Mouse (Mus musculus): ENCODE results near the gene Cdk2ap2. TPM values are rescaled to one million over a fixed set of nuclear protein-coding genes. Genes with fewer than 3 reads are reported as not detected.
A peak's percentile ranks its signal among the peaks of the same experiment; 100 is the strongest.
"Not testable (repeated sequence)": the region's sequence is repeated elsewhere in the genome, so short reads cannot be mapped to it uniquely, and the experiment has no call there.

Gene Cdk2ap2
- total RNA-seq, 2 experiments from 2014 or later = 35.3 to 39.1 TPM

DNA sequence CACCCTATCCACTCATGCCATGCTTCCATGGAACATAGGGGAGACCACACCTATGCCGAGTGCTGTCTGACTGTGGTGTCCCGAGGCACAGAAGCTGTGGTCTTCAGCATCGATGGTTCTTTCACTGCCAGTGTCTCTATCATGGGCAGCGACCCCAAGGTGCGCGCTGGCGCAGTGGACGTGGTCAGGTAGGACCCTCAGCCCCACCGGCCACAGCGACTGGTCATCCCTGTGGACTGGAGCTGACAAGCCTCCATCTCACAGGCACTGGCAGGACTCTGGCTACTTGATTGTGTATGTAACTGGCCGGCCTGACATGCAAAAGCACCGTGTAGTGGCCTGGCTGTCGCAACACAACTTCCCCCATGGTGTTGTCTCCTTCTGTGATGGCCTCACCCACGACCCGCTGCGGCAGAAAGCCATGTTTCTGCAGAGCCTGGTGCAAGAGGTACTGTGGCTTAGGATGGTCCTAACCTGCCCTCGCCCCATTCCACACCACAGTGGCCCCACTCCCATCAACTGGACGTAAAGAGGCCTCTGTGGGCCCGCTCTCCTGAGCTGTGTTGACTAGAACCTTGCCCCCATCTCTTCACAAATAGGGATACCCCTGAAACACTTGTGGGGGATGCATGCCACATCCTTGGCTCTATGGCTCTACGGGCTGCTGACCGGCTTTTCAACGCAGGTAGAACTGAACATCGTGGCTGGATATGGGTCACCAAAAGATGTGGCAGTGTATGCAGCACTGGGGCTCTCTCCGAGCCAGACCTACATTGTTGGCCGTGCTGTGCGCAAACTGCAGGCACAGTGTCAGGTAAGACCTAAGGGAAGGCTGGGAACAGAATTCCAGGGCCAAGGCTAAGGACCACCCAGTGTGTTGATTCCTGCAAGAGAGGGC, 15.3 kb downstream of the Cdk2ap2 start:
- intact Hi-C loops (cut with DNase I) = no loop called here
- no peak for DNase-seq

DNA sequence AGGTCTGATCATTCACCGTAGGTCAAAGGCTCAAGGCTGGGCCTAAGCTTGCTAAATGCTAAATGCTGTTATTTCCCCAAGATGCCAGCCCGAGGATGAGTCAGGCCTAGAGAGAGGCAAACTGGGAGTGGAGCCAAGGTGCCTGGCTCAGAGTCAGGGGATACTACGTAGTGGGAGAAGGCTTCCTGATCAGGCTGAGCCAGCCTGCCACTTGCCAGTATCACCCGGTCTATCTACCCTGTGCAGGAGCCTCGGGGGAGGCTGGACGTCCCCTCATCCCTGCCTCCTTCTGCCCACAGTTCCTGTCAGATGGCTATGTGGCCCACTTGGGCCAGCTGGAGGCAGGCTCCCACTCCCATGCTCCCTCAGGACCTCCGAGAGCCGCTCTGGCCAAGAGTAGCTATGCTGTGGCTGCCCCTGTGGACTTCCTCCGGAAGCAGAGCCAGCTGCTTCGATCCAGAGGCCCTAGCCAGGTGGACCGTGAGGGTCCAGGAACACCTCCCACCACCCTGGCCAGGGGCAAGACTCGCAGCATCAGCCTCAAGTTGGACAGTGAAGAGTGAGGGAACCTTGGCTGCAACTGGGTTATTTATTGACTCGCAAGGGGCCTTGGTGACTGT, 16.3 kb downstream of the Cdk2ap2 start:
- peak; percentile 76 to 83 for DNase-seq
- intact Hi-C loops (cut with DNase I) = no loop called here

DNA sequence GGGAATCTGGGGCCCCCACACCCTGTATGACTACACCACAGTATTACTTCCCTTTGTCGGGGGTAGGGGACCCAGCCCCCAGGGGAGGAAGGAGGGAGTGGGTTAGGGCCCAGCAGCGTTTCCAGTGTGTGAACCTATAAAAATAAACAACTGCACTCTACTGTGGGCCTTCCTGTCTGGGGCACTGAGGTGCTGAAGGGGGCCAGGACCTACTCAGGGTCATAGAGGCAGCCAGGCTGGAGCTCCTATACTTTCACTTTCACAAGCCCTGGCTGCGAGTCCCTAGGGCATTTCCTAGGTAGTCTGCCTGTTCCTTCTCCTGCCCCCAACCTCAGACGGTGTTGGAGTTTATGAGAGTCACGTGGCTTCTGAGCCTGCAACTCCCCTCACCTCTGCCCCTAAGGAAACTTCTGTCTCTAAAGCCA, 16.8 kb downstream of the Cdk2ap2 start:
- peak; percentile 31 to 42 for DNase-seq
- intact Hi-C loops (cut with DNase I) = no loop called here

DNA sequence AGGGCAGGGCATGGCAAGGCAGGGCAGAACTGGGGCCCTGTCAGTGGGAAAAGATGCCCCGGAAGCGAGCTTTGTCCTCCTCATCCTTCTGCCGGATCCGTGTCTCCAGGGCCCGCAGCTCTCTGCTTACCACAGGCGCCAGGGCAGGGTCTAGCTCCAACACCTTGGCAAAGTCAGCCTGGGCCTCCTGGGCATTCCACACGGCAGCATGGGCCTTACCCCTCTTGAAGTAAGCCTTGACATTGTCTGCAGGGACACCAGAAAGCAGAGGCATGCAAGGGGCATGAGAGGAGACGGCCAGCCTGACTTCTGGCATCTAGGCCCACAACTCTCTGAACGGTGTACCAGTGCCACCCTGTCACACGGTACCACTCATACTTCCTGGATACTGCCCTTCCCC, 17.6 kb downstream of the Cdk2ap2 start:
- no peak for DNase-seq
- intact Hi-C loops (cut with DNase I) = no loop called here

DNA sequence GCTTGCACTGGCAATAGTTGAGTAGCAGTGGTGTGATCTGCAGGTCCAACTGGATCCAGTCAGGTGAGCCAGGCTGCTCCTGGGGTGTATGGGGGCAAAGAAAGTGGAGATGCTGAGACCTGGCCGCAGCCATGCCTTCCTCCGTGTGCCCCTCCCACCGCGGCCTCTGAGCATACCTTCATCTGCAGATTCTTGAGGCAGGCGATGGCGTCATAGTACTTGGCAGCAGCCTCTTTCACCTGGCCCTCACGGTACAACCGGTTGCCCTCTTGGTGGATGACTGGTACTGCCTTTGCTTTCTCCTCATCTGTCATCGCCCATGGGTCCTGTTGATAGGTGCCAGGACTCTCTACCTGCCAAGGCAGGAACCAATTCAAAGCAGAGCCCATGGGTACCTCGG, 18.2 kb downstream of the Cdk2ap2 start:
- intact Hi-C loops (cut with DNase I) = no loop called here
- no peak for DNase-seq

DNA sequence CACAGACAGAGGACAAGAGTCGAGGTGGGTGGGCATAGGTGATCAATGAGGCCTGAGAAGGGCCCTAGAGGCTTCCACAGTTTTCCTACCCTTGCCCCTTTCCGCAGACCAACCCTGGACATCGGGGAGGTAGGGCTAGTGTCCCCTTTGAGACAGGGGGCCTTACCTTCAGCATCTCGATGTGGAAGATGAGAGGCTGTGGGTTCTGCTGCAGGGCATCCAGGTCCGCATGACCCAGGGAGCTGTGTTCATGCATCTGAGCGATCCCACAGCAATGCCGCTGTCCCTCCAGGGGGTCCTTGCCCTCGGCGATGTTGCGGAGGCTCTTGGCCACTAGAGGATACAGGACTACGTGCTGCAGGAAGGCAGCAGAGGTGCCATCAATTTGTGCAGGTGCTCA, 18.8 kb downstream of the Cdk2ap2 start:
- intact Hi-C loops (cut with DNase I) = no loop called here
- no peak for DNase-seq

DNA sequence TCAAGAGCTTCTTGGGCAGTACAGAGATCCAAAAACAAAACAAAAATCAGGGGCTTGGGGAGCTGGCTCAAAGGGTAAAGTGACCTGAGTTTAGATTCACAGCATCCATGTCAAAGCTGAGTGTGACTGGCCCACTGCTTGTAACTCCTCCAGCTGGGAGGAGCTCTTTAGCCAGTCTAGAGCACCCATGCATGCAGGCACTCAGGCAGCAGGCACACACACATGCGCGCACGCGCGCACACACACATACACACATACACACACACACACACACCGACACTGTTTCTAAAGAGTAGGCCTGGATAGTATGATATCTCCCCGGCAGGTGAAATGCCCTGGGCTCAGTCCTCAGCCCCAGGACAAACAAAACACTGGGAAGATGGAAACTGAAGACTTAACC, 20.0 kb downstream of the Cdk2ap2 start:
- DNase-seq = no peak
- intact Hi-C loops (cut with DNase I) = no loop called here

DNA sequence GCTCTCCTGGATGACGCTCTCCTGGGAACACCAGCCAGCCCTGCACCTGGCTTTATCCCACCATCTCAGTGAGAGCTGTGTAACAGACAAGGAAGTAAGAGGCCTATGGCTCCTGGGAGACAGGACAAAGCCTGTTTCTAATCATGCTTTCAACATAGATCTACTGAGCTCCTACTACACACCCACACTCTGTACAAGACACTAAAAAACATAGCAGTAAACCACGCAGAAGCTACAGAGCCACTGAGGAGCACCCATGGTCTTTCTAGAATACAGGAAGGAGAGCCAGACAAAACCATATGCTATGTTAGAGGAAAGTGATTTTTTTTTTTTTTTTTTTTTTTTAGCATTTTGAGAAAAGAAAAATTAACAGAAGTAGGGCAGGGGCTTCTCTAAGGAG, 21.4 kb downstream of the Cdk2ap2 start:
- no peak for DNase-seq
- intact Hi-C loops (cut with DNase I) = no loop called here

DNA sequence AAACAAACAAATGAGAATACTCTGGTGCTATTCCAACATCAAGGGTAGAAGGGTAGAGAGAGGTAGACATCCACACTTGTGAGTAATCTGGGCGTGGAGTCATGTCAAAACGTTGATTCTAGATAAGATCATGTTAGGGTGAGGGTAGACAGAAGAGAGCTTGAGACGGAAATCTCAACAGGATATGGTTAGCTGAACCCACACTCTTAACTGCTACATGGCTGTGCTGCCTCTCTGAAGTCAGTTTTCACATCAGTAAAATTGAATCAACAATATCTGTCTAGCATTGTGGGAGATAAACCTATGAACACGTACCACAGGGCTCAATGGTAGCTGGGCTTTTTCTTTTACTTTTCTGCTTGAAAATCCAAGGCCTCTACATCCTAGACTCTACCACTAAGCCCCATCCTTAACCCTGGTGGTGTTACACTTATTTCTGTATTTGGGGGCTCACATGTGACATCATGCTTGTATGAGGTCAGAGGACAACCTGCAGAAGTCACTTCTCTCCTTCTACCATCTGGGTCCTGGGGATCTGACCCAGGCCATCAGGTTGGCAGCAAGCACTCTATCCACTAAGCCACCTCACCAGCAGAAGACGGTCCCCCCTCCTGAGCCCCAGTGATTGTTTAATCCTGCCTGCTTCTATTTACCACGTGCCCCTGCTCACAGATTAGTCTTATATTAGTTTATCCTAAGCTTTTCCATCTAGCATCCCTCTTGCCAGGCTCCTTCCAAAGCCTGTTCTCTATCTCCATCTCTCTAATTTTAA, 22.9 kb downstream of the Cdk2ap2 start:
- intact Hi-C loops (cut with DNase I) = no loop called here
- no peak for DNase-seq

DNA sequence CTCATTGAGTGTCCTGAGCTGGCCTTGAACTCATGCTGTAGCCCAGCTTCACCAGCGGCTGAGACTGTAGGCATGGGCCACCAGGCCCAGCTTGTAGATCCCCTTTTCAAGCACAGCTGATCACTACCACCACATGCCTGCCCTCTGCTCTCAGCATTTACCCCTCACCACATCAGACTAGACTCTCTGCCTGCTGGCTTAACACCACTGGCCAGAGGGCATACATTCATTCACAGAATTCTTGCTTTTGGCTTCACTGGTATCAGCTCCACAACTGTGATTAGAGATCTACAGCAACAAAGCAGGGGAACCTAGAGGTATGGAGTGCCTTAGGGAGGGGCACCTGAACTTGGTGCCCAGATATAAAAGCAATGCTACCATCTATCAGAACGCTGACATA, 23.5 kb downstream of the Cdk2ap2 start:
- intact Hi-C loops (cut with DNase I) = no loop called here
- DNase-seq = no peak

DNA sequence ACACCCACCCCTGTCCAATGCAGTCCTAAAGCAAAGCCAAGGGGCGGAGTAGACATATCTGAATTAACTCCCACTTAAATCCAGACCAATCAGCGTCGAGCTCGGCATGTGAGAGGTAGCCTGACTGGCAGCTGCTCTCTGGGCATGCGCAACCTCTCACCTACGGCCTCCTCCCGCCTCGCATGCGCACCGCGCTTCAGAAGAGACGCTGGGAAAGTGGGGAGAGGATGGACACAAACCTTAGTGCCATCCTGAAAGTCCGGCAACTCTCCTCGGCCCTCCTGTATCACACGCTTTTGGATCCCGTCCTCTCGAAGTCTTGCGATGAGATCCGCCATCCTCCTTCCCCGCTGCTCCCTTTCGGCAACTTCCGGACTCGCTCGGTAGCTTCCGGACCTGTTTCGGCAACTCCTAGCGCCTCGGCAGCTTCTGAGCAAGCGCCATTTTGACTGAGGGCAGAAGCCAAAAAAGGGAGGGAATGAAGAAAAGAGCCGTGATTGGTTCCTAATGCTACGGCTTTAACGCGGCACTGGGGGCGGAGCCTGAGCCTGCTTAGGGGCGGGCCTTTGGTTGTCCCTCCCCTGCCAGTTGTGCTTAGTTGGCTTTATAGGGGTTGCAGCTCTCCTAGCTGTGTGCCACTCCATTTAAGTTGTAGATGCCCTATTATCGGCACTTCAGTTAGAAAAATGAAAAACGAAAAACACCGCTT, 24.3 kb downstream of the Cdk2ap2 start:
- intact Hi-C loops (cut with DNase I) = no loop called here
- DNase-seq = peak; percentile 98 to 99

DNA sequence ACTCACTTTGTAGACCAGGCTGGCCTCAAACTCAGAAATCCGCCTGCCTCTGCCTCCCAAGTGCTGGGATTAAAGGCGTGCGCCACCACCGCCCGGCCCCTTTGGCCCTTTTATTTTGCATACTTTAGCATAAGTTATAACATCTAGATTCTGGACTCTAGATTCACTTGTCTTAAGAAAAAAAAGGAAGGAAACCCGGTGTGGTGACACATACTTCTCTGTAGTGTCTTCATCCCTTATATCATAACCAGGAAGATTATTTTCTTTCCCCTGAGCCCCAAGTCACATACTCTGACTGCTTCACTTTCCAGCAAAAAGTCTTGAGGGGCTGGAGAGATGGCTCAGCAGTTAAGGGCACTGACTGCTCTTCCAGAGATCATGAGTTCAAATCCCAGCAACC, 24.9 kb downstream of the Cdk2ap2 start:
- intact Hi-C loops (cut with DNase I); DNase-seq: not testable (repeated sequence)

DNA sequence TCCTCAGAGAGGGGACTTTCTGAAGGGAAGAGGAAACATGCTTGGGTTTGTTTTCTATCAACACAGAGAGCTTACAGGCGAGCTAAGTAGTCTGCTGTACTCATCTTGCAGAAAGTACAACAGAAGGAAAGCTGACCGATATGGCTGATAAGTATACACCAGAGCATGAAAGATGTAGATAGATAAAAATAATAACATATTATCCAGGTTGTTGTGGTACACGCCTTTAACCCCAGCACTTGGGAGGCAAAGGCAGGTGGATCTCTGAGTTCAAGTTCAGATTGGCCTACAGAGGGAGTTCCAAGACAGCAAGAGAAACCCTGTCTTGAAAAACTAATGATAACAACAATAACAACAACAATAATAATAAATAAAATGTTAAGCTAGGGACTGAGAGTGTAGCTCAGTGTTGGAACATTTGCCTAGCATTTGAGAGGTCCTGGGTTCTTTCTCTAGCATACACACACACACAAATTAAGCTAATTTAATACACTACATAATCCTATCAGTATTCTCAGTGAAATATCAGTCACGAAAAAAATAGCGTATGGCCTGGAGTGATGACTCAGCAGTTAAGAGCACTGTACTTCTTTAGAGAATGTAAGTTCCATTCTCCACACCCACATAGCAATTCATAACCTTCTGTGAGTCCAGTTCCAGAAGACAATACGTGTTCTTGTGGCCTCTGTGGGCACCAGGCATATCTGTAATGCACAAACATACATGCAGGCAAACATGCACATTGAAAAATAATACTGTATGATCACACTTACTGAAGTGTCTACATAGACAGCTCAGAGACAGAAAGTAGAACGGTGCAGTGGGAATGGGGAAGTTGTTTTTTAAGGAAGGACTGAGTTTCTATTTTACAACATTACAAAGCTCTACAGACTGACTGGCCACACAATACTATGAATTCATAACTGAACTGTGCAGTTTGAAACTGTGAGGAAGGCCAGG, 25.7 kb downstream of the Cdk2ap2 start:
- intact Hi-C loops (cut with DNase I) = no loop called here
- no peak for DNase-seq

DNA sequence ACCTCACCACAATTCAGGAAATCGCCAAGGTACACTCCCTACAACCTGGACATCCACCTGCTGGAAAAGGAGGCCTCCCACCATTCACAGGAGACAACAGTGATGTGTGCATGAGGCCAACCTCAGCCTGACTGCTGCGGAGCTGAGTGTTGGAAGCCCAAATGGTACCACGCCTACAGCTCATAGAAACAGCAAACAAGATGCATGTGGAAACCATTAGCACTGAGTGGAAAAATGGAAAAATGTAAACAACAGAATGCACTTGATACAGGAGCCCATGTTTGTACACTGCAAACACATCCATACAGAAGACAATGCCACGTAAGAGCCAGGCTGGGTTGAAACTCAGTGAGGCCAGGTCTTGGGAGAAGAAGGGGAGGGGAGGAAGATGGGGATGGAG, 27.4 kb downstream of the Cdk2ap2 start:
- no peak for DNase-seq
- intact Hi-C loops (cut with DNase I) = loop anchor here (1.0 kb wide), 1 partner anchor 104 kb away; no protein-coding TSS in a partner anchor

DNA sequence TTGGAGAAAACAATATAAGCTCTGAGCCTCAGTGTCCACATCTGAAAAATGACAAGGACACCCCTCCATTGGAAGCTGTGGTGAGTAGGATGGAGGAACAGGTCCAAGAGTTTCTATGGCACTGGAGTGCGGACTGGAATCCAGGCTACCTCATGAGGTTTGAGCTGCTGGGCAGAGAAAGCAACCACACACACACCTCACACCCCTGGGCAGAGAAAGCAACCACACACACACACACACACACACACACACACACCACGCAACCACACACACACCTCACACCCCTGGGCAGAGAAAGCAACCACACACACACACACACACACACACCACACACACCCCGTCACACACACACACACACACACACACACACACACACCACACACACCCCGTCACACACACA, 28.3 kb downstream of the Cdk2ap2 start:
- DNase-seq; intact Hi-C loops (cut with DNase I): not testable (repeated sequence)

DNA sequence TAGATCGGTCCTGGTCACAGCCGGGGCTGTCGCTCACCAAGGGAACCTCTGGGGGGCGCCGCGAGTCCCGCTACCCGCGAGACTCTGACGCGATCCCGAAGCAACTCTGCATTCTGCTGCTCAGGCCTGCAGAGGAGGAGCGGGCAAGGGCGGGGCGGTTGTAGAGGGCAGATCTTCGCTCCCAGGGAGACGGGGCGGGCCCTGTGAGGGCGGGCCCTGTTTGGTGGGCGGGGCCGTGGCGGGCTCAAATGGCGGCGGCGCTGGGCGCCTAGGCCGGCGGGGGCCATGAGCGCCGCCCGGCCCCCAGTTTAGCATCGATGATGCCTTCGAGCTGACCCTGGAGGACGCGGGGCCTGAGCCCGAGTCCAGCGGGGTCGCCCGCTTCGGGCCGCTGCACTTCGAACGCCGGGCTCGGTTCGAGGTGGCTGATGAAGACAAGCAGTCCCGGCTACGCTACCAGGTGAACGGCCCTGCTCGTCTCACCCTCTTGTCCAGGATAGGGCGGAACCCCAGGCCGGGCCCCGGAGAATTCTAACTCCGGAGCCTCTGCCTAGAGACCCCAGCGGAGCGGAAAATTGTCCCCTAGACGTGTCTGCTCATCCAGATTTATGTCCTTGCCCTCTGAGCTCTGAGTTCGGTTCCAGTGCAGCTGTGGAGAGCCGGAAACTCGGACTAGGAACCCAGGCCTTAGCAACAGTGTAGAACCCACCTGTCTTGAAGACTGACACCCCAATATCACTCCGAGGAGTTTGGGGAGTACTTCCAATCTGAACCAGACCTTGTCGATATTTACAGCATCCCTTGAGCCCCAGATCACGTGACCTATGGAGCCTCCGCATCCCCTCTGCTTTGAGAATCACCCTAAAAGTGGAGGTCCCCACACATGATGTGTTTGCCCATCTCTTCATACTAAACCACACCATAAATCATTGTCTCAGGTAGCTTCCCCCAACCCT, 29.0 kb downstream of the Cdk2ap2 start, which contains the start of gene Aip:
TSS of gene Aip (minus strand) at position 118 of the 956 bp plus-strand sequence.
- intact Hi-C loops (cut with DNase I) = loop anchor here (1.0 to 2.0 kb wide), 2 partner anchors 22 to 37 kb away; partner anchors contain the start of genes Coro1b and Rps6kb2
- DNase-seq = peak; percentile 96 to 97

DNA sequence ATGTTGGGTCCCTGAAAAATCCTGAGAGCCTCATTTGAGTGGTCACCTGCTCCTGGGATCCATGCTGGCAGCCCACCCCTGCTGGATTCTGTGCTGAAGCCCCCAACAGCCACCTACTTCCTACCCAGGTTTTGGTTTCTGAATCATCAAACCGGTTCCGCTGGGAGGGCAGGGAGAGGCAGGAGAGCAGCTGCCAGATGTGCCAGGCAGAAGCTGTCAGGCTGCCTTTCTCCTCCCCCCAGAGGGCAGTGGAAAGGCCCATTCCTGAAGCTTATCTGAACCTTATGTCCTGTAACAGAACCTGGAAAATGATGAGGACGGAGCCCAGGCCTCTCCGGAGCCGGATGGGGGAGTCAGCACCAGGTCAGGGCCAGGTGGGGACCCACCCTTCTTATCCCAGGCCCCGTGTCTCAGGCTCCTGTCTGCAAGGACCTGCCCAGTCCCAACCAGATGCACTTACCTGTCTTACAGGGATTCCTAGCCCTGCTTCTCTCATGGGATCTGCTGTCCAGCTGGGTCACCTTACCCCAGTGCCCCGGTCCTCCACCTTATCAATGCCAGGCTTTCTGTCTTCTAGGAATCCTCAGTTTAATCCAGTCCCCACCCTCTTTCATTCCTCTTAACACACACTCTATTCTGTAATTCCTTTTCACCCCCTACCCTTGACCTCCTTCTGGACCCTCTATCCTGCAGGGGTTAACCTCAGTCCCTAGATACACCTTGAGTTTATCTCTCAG, 29.9 kb downstream of the Cdk2ap2 start:
- intact Hi-C loops (cut with DNase I) = loop anchor here (1.0 to 2.0 kb wide), 2 partner anchors 21 to 36 kb away; partner anchors contain the start of genes Coro1b and Rps6kb2
- no peak for DNase-seq
